Mouse (Mus musculus): ENCODE results near the gene Zfp655.

DNA sequence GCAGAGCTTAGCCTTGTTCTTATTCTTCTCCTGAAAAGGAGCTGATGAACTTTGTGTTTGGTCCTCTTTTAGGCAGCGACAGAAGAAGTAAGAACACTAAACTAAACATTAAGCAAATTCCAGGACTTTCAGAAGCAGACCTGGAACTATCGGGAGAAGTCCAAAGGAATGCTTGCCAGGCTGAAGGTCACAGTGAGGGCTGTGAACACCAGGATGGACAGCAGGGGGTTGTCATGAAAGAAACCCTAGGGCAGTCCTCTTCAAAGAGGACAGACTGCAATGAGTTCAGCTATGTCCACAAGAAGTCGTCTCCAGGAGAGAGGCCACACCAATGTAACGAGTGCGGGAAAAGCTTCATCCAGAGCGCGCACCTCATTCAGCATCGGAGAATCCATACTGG, 11.5 kb upstream of the Zfp655 start:
- TF ChIP-seq CTCF (IDR thresholded peaks at IDR 0.05; ENCODE audit: extremely low read depth, insufficient read length, insufficient replicate concordance, low read depth, low read length) = no peak
- TF ChIP-seq POLR2A (IDR thresholded peaks at IDR 0.05; ENCODE audit: low read depth, low read length) = no peak

All from small intestine, adult 2 months (tissue).